ENCODE assay signal across 8 mouse cellular contexts in genomic region chr1:36367698-36368097, GRCm38 (mm10). TPM values are rescaled to one million over a fixed set of nuclear protein-coding genes. Genes with fewer than 3 reads are reported as not detected.
A peak's percentile ranks its signal among the peaks of the same experiment; 100 is the strongest.
DNase-seq lines count a peak whose midpoint lies in the region; TF ChIP-seq lines count a peak whose summit lies in the region.

No protein-coding gene starts in this region.

- H3K4me3 ChIP-seq in gastrocnemius, adult 2 months = peak overlapping the region; percentile 95
- H3K4me3 ChIP-seq in CH12.LX (replicated peaks in 1 of 3; ENCODE audit: low read depth in 2 of 3, low read length in 2 of 3, poor library complexity in 1 of 3) = peak overlapping the region; percentile 70 to 85 (median 85)
- H3K4me3 ChIP-seq in forebrain, embryonic 10.5 days = peak overlapping the region; percentile 96
- H3K4me3 ChIP-seq in limb, embryonic 10.5 days = peak overlapping the region; percentile 97

- peak; percentile 19 for DNase-seq in gastrocnemius, adult 2 months
- DNase-seq in gastrocnemius, postnatal 14 days = no peak
- no peak for DNase-seq in CH12.LX (ENCODE audit: extremely low read depth)
- no peak for DNase-seq in forebrain, embryonic 10.5 days (ENCODE audit: extremely low spot score, low spot score)
- no peak for DNase-seq in limb, embryonic 10.5 days (ENCODE audit: low spot score)
- peak; percentile 13 for DNase-seq in retina, embryonic 14.5 days (ENCODE audit: low spot score)
- no peak for DNase-seq in urinary bladder, adult 18-20 months (ENCODE audit: low spot score in 2 of 2)
- DNase-seq in left cerebral cortex, adult 9 months (ENCODE audit: low spot score in 2 of 2) = no peak

- peaks cover 27% of the 10 kb centered on the region for H3K79me2 ChIP-seq in CH12.LX (replicated peaks; ENCODE audit: control insufficient read depth, extremely low read depth, insufficient read depth, poor library complexity, severe bottlenecking)

- intact Hi-C loops in gastrocnemius, adult 2 months (cut with DNase I) = loop anchor here (5.0 kb wide), 1 partner anchor 130 kb away; no protein-coding TSS in a partner anchor
- intact Hi-C loops in gastrocnemius, postnatal 14 days (cut with DNase I; ENCODE audit: low total_unique reads) = loop anchor here (2.0 kb wide), 1 partner anchor 103 kb away; the partner anchor contains the start of gene Cnnm4

- peak overlapping the region; percentile 69 for H3K4me2 ChIP-seq in CH12.LX (ENCODE audit: insufficient read depth, low read depth, poor library complexity, severe bottlenecking)

- no peak for TF ChIP-seq CTCF in gastrocnemius, adult 2 months (IDR thresholded peaks at IDR 0.05)
- no peak for TF ChIP-seq CTCF in CH12.LX (conservative IDR thresholded peaks at IDR 0.05 in 1 of 2, IDR thresholded peaks at IDR 0.05 in 1 of 2; ENCODE audit: low read depth in 2 of 2, low read length in 2 of 2)

- in situ Hi-C loops in CH12.LX (cut with MboI; ENCODE audit: low pct_ligation_motif_present, low pct_unique_long_range_greater_than_20kb, low sequenced_read_pairs) = loop anchor here (10.0 kb wide), 1 partner anchor 107 kb away; the partner anchor contains the start of gene Cnnm4

- WGBS in forebrain, embryonic 10.5 days = 73% methylated on average over 12 of the region's 12 CpGs
- 74% methylated on average over 12 of the region's 12 CpGs for WGBS in limb, embryonic 10.5 days

- no peak for TF ChIP-seq EP300 in CH12.LX (IDR thresholded peaks at IDR 0.05; ENCODE audit: low read length)

- TF ChIP-seq POLR2A in CH12.LX (IDR thresholded peaks at IDR 0.05; ENCODE audit: low read depth, low read length) = no peak

- TF ChIP-seq RAD21 in CH12.LX (IDR thresholded peaks at IDR 0.05; ENCODE audit: low read depth, low read length) = no peak

- dilution Hi-C loops in CH12.LX (cut with MboI; ENCODE audit: extremely low pct_ligation_motif_present, extremely low pct_unique_long_range_greater_than_20kb, low sequenced_read_pairs) = no loop called here

- peaks cover 7 to 24% of the 10 kb centered on the region in 2 experiments for H3K4me1 ChIP-seq in CH12.LX (ENCODE audit: control insufficient read depth in 1 of 2, insufficient read depth in 2 of 2)
- peaks cover 19% of the 10 kb centered on the region for H3K4me1 ChIP-seq in forebrain, embryonic 10.5 days
- peaks cover 11% of the 10 kb centered on the region for H3K4me1 ChIP-seq in limb, embryonic 10.5 days

- peaks cover 9 to 38% of the 10 kb centered on the region in 2 experiments for H3K36me3 ChIP-seq in CH12.LX (replicated peaks in 1 of 2; ENCODE audit: control insufficient read depth in 1 of 2, insufficient read depth in 1 of 2, low read length in 1 of 2)
- H3K36me3 ChIP-seq in forebrain, embryonic 10.5 days (replicated peaks) = peaks cover 46% of the 10 kb centered on the region
- H3K36me3 ChIP-seq in limb, embryonic 10.5 days = peaks cover 47% of the 10 kb centered on the region

- peaks cover 2% of the 10 kb centered on the region for H3K9me3 ChIP-seq in CH12.LX (replicated peaks; ENCODE audit: low read length)
- no peaks in the 10 kb centered on the region for H3K9me3 ChIP-seq in forebrain, embryonic 10.5 days
- H3K9me3 ChIP-seq in limb, embryonic 10.5 days (replicated peaks) = no peaks in the 10 kb centered on the region

- H3K27ac ChIP-seq in gastrocnemius, adult 2 months = peak overlapping the region; percentile 95
- no peak overlapping the region for H3K27ac ChIP-seq in CH12.LX (ENCODE audit: insufficient read depth, low read depth)
- H3K27ac ChIP-seq in forebrain, embryonic 10.5 days = no peak overlapping the region; the same call in 1 of the 2 replicates
- H3K27ac ChIP-seq in limb, embryonic 10.5 days = no peak overlapping the region

- peak overlapping the region; percentile 82; the same call in 1 of the 2 replicates for H3K9ac ChIP-seq in CH12.LX (ENCODE audit: insufficient read depth, low read depth)

- no peaks in the 10 kb centered on the region for H3K27me3 ChIP-seq in CH12.LX (replicated peaks)
- no peaks in the 10 kb centered on the region for H3K27me3 ChIP-seq in forebrain, embryonic 10.5 days (ENCODE audit: poor library complexity, severe bottlenecking)
- H3K27me3 ChIP-seq in limb, embryonic 10.5 days (ENCODE audit: low read depth, poor library complexity, severe bottlenecking) = no peaks in the 10 kb centered on the region

TF ChIP-seq in CH12.LX, 34 proteins besides CTCF, POLR2A, EP300 and RAD21:
- TF ChIP-seq NELFE (IDR thresholded peaks at IDR 0.05; ENCODE audit: low read depth, low read length) (no peak), ZNF384 (IDR thresholded peaks at IDR 0.05; ENCODE audit: low read depth, low read length) (no peak), TBP (conservative IDR thresholded peaks at IDR 0.05; ENCODE audit: low read depth, low read length) (no peak), ZMIZ1 (IDR thresholded peaks at IDR 0.05; ENCODE audit: low read depth, low read length) (no peak), MXI1 (IDR thresholded peaks at IDR 0.05; ENCODE audit: low read depth, low read length) (no peak), MYC (IDR thresholded peaks at IDR 0.05; ENCODE audit: low read depth, low read length) (no peak), USF1 (IDR thresholded peaks at IDR 0.05; ENCODE audit: low read depth, low read length) (no peak), JUND (conservative IDR thresholded peaks at IDR 0.05; ENCODE audit: low read depth, low read length) (no peak), TCF12 (IDR thresholded peaks at IDR 0.05; ENCODE audit: low read depth, low read length) (no peak)
TF ChIP-seq in CH12.LX: peak in this region for 0.

RNA-seq across cellular contexts. Expression of gene Kansl3, which starts 1.3 kb away (rescaled TPM):
- 10 to 100 TPM; 37.7 to 39.6 TPM for total RNA-seq in gastrocnemius, adult 2 months (2021)
- total RNA-seq in gastrocnemius, postnatal 14 days (2021) = 10 to 100 TPM; 26.9 to 31.1 TPM
- total RNA-seq in CH12.LX (2012; rRNA removed) = 16.5 and 17.0 TPM in 2 replicates
- 14.3 TPM in 2 replicates for total RNA-seq in CH12.LX (2014; rRNA removed)
- 19.7 and 21.2 TPM in 2 replicates for polyA plus RNA-seq in CH12.LX (2012; ENCODE audit: insufficient read length, low read depth)
- 50.6 TPM in 2 replicates for polyA plus RNA-seq in forebrain, embryonic 10.5 days (2016; fragmentation: Nextera tagmentation; extraction: Ambion mirVana)
- polyA plus RNA-seq in limb, embryonic 10.5 days (2016; fragmentation: Nextera tagmentation; extraction: Ambion mirVana) = 50.3 and 53.4 TPM in 2 replicates

RNA-seq across cellular contexts. Expression of gene Fer1l5, which starts 4.4 kb away (rescaled TPM):
- total RNA-seq in gastrocnemius, adult 2 months (2021) = not detected
- not detected for total RNA-seq in gastrocnemius, postnatal 14 days (2021)
- 0.08 TPM in 1 of 2 replicates, not detected in the other for total RNA-seq in CH12.LX (2012; rRNA removed)
- total RNA-seq in CH12.LX (2014; rRNA removed) = not detected in 2 replicates
- polyA plus RNA-seq in CH12.LX (2012; ENCODE audit: insufficient read length, low read depth) = 0.85 and 1.2 TPM in 2 replicates
- polyA plus RNA-seq in forebrain, embryonic 10.5 days (2016; fragmentation: Nextera tagmentation; extraction: Ambion mirVana) = 1.4 and 1.8 TPM in 2 replicates
- 1.1 and 1.7 TPM in 2 replicates for polyA plus RNA-seq in limb, embryonic 10.5 days (2016; fragmentation: Nextera tagmentation; extraction: Ambion mirVana)

Comparison
In these comparisons a context has a peak if more than half of its experiments do, and no peak if none do; other contexts are left out.
1. DNase-seq: peak in gastrocnemius, adult 2 months (single experiment) and retina, embryonic 14.5 days (single experiment); none in gastrocnemius, postnatal 14 days (single experiment), CH12.LX (single experiment), forebrain, embryonic 10.5 days (single experiment), limb, embryonic 10.5 days (single experiment), urinary bladder, adult 18-20 months (0 of 2) and left cerebral cortex, adult 9 months (0 of 2).
2. Peak in every context shown above with its lines, with median percentiles within 50 percentile points of each other: H3K4me3 ChIP-seq.